Mouse (Mus musculus) heart, embryonic 10.5 days (tissue): ENCODE results near the gene Lexm. TPM values are rescaled to one million over a fixed set of nuclear protein-coding genes. Genes with fewer than 3 reads are reported as not detected.

ENCODE experiments used
- DNase-seq: peaks from one replicate; pipeline ENCODE4 v3.0.0-alpha.2; 2017; ENCODE audit warnings: low spot score
- H3K27ac ChIP-seq: fragments of 300-500 bp; sonication (generic); 2 replicates; pipeline ENCODE4 v1.5.1; 2016; ENCODE audit warnings: mild to moderate bottlenecking
- H3K27me3 ChIP-seq: fragments of 300-500 bp; sonication (generic); 2 replicates; pipeline ENCODE4 v1.6.1; 2016; ENCODE audit warnings: mild to moderate bottlenecking; ENCODE audit not compliant: poor library complexity, insufficient read depth, severe bottlenecking
- H3K36me3 ChIP-seq: fragments of 300-500 bp; sonication (generic); 2 replicates; pipeline ENCODE4 v1.6.1; 2016; ENCODE audit warnings: mild to moderate bottlenecking, moderate library complexity
- H3K4me1 ChIP-seq: fragments of 300-500 bp; sonication (generic); 2 replicates; pipeline ENCODE4 v1.6.1; 2016; ENCODE audit warnings: mild to moderate bottlenecking
- H3K4me3 ChIP-seq: fragments of 300-500 bp; sonication (generic); 2 replicates; pipeline ENCODE4 v1.5.1; 2016; ENCODE audit warnings: mild to moderate bottlenecking, moderate library complexity
- H3K9me3 ChIP-seq: fragments of 300-500 bp; sonication (generic); 2 replicates; pipeline ENCODE4 v1.6.1; 2016; ENCODE audit warnings: mild to moderate bottlenecking, moderate library complexity
- WGBS: fragments of 180-500 bp; shearing (Covaris S2); methylation state at CpG from one replicate; pipeline ENCODE4 v1.1.7; 2016; 5-methylcytosine and 5-hydroxymethylcytosine counted together
- polyA plus RNA-seq: library from polyadenylated mRNA; unstranded; fragments of >200 nt; fragmentation: Nextera tagmentation; extraction: Ambion mirVana; gene quantifications from 2 replicates; pipeline ENCODE4 v1.2.1, GENCODE M21; 2016

Lexm gene
- polyA plus RNA-seq, 1 experiment from 2014 or later, result not detected

GRCm38 (mm10) chr4:106643483-106644217 is 26.6 kb upstream of the Lexm start:
- H3K9me3 ChIP-seq, result no peaks in the 10 kb centered on the region
- no peak overlapping the region for H3K4me3 ChIP-seq
- H3K4me1 ChIP-seq, result peaks cover 11% of the 10 kb centered on the region
- 15% methylated on average over 8 of the region's 8 CpGs for WGBS
- no peak overlapping the region for H3K27ac ChIP-seq
- no peak for DNase-seq
- H3K27me3 ChIP-seq, result peaks cover 29% of the 10 kb centered on the region
- no peaks in the 10 kb centered on the region for H3K36me3 ChIP-seq

DNA sequence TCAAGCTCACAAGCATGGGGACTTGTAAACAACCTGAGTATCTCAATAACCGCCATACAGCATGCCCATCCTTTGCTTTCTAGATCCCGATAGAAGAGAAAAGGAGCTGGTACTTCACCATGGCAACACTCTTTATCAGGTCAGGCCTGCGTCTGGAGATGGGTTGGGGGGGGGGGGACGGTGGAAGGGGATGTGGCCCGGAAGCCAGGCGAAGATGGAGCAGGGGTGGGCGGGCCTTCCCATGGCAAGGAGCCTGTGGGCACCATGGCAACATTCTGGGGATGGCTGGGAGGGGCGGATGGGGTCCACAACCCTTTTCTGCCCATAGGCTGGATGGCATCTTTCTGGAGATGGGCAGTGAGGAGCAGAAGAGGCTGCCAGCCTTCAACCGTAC is 17.0 kb upstream of the Lexm start:
- DNase-seq, result no peak
- H3K36me3 ChIP-seq, result no peaks in the 10 kb centered on the region
- H3K4me3 ChIP-seq, result no peak overlapping the region
- WGBS, result 42% methylated on average over 9 of the region's 9 CpGs
- 0 out of 2 replicates have a peak, but pooled peaks cover 3% of the 10 kb centered on the region for H3K4me1 ChIP-seq
- no peaks in the 10 kb centered on the region for H3K9me3 ChIP-seq
- H3K27ac ChIP-seq, result no peak overlapping the region
- H3K27me3 ChIP-seq, result peaks cover 73% of the 10 kb centered on the region

GRCm38 (mm10) chr4:106633281-106634085 is 16.4 kb upstream of the Lexm start:
- Histone ChIP-seq H3K36me3 (no peaks in the 10 kb centered on the region), H3K4me1 (0 out of 2 replicates have a peak, but pooled peaks cover 3% of the 10 kb centered on the region), H3K27me3 (peaks cover 70% of the 10 kb centered on the region), H3K9me3 (no peaks in the 10 kb centered on the region), H3K4me3 (no peak overlapping the region), H3K27ac (no peak overlapping the region)
- DNase-seq, result no peak
- WGBS, result 35% methylated on average over 8 of the region's 8 CpGs

- Histone ChIP-seq H3K27me3 (peaks cover 80% of the 10 kb centered on the region), H3K27ac (no peak overlapping the region), H3K4me3 (no peak overlapping the region), H3K9me3 (no peaks in the 10 kb centered on the region), H3K4me1 (0 out of 2 replicates have a peak, but pooled peaks cover 3% of the 10 kb centered on the region), H3K36me3 (no peaks in the 10 kb centered on the region)
- WGBS, result 33% methylated on average over 1 of the region's 3 CpGs
- no peak for DNase-seq
Observed at GRCm38 (mm10) chr4:106632313-106632712, 15.3 kb upstream of the Lexm start.

GRCm38 (mm10) chr4:106630333-106631220 is 13.5 kb upstream of the Lexm start:
- Histone ChIP-seq H3K27ac (no peak overlapping the region), H3K9me3 (no peaks in the 10 kb centered on the region), H3K4me3 (no peak overlapping the region), H3K27me3 (peaks cover 81% of the 10 kb centered on the region), H3K4me1 (0 out of 2 replicates have a peak, but pooled peaks cover 3% of the 10 kb centered on the region), H3K36me3 (no peaks in the 10 kb centered on the region)
- no peak for DNase-seq
- 33% methylated on average over 14 of the region's 14 CpGs for WGBS

DNA sequence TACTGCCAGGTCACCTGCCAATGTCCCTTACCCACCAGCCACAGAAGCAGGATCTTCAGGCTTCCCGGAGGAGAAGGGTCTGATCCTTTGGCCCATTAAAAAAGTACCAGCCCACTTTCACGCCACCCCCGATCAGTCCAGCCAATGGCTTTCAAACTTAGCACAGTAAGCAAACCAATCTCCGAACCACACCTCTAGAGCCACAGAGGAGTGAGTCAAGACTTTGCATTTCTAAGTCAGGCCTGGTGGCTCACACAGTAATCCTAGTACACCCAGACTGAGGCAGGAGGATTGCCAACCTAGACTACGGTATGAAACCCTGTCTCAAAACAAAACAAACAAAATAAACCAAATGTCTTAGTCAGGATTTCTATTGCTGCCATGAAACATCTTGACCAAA is 12.3 kb upstream of the Lexm start:
- DNase-seq, result no peak
- WGBS, result 69% methylated on average over 5 of the region's 5 CpGs
- Histone ChIP-seq H3K4me1 (0 out of 2 replicates have a peak, but pooled peaks cover 3% of the 10 kb centered on the region), H3K27ac (no peak overlapping the region), H3K9me3 (no peaks in the 10 kb centered on the region), H3K4me3 (no peak overlapping the region), H3K36me3 (no peaks in the 10 kb centered on the region), H3K27me3 (peaks cover 83% of the 10 kb centered on the region)

DNA sequence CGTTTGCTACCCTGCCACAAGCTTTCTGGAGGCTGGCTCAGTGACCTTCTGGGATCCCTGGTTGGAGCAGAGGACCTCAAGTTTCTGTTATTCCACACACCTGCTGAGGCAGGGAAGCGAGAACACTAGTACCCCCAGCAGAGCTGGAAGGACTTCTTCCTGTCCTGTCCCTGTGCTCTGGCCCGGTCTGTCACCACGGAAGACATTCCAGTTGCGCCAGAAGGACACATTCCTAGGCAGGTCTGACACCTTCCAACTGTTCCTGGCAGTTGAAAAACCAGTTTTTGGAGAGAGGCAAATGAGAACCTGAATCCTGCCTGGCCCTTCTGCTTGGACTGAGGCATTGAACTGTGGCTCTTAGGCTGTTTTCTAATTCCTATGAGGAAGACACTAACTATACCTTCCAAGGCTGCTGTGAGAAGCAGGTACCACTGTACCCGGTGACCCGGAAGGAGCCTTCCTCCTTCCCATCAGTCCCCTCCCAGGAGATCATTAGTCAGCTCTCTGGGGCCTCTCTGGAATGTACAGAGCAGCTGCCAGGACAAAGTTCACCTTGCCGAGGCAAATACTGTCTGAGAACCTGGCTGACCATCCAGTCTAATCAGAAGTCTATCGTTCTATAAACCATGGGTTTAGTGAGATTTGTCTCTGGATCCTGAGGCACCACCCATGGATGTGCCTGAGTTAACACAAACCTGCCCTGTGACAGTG is 11.8 kb upstream of the Lexm start:
- Histone ChIP-seq H3K4me3 (no peak overlapping the region), H3K36me3 (no peaks in the 10 kb centered on the region), H3K27me3 (peaks cover 83% of the 10 kb centered on the region), H3K9me3 (no peaks in the 10 kb centered on the region), H3K4me1 (0 out of 2 replicates have a peak, but pooled peaks cover 3% of the 10 kb centered on the region), H3K27ac (no peak overlapping the region)
- no peak for DNase-seq
- WGBS, result 27% methylated on average over 9 of the region's 9 CpGs

- no peak overlapping the region for H3K27ac ChIP-seq
- no peak overlapping the region for H3K4me3 ChIP-seq
- H3K4me1 ChIP-seq, result 0 out of 2 replicates have a peak, but pooled peaks cover 3% of the 10 kb centered on the region
- H3K36me3 ChIP-seq, result no peaks in the 10 kb centered on the region
- DNase-seq, result no peak
- 74% methylated on average over 5 of the region's 5 CpGs for WGBS
- no peaks in the 10 kb centered on the region for H3K9me3 ChIP-seq
- H3K27me3 ChIP-seq, result peaks cover 87% of the 10 kb centered on the region
Observed at GRCm38 (mm10) chr4:106627809-106628208, 10.8 kb upstream of the Lexm start.

GRCm38 (mm10) chr4:106624271-106624670 is 7.2 kb upstream of the Lexm start:
- no peak for DNase-seq
- H3K4me1 ChIP-seq, result peaks cover 6% of the 10 kb centered on the region
- 85% methylated on average over 10 of the region's 10 CpGs for WGBS

DNA sequence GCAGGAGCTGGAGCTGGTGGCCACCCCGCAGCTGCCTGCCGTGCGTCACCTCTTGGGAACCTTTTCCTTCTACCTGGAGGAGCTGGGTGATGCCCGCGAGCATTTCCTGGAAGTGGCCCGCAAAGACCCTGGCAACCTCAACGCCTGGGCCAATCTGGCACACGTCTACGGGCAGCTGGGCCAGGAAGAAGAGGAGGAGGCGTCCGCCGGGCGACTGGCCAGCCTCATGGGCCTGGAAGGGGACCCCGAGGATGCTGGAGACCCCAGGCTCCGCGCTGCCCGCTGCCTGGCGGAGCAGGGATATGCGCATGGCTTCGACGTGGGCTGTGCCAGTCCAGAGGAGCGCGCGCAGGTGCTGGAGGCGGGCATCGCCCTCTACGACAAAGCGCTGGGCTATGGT is 5.7 kb upstream of the Lexm start:
- Histone ChIP-seq H3K4me1 (peaks cover 6% of the 10 kb centered on the region), H3K4me3 (peak overlapping the region; percentile 31; the same call in 1 of the 2 replicates), H3K36me3 (no peaks in the 10 kb centered on the region), H3K9me3 (no peaks in the 10 kb centered on the region), H3K27me3 (peaks cover 88% of the 10 kb centered on the region), H3K27ac (no peak overlapping the region)
- no peak for DNase-seq
- 26% methylated on average over 27 of the region's 28 CpGs for WGBS

More at GRCm38 (mm10) chr4:106624271-106624670, 7.2 kb upstream of the Lexm start:
- no peaks in the 10 kb centered on the region for H3K36me3 ChIP-seq
- no peak overlapping the region for H3K27ac ChIP-seq
- H3K27me3 ChIP-seq, result peaks cover 86% of the 10 kb centered on the region
- H3K9me3 ChIP-seq, result no peaks in the 10 kb centered on the region
- no peak overlapping the region for H3K4me3 ChIP-seq

DNA sequence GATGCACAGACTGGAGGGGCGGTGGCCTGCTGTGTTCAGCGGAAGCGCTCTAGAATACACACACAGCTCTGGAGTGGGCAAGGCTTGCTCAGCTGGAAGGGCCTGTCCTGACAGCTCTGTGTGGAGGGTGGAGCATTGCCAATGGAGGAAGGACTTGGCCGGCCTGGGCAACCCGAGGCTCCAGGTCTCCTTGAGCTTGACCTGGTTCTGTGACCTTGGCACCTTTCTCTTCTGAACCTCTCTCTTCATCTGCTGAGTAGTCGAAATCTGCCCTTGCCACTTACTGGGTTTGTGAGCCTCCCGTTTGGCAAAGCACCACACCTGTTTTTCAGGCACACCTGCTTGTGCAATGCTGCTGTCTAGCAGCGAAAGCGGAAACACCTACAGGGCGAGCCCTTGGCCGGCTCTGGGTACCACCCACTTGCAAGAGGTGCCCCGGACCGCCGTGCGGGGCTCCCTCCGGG is 5.0 kb upstream of the Lexm start, which contains the start of gene Ttc22:
Ttc22 (plus strand) TSS at position 403 of the 464 bp plus-strand sequence.
- peak within 1 kb of the TSS; percentile 31; the same call in 1 of the 2 replicates for H3K4me3 ChIP-seq
- H3K27ac ChIP-seq, result no peak within 1 kb of the TSS
- no peaks in the 10 kb centered on the region for H3K9me3 ChIP-seq
- peaks cover 11% of the 10 kb centered on the region for H3K4me1 ChIP-seq
- H3K27me3 ChIP-seq, result peaks cover 88% of the 10 kb centered on the region
- no peaks in the 10 kb centered on the region for H3K36me3 ChIP-seq
- 22% methylated on average over 16 of the region's 16 CpGs for WGBS
- no peak for DNase-seq

- Histone ChIP-seq H3K9me3 (no peaks in the 10 kb centered on the region), H3K4me1 (peaks cover 15% of the 10 kb centered on the region), H3K4me3 (no peak overlapping the region), H3K27me3 (peaks cover 86% of the 10 kb centered on the region), H3K27ac (no peak overlapping the region), H3K36me3 (no peaks in the 10 kb centered on the region)
- no peak for DNase-seq
- 62% methylated on average over 3 of the region's 3 CpGs for WGBS
Observed at GRCm38 (mm10) chr4:106621428-106621827, 4.4 kb upstream of the Lexm start.
